Mouse (Mus musculus): ENCODE results near the gene S1pr4.

DNA sequence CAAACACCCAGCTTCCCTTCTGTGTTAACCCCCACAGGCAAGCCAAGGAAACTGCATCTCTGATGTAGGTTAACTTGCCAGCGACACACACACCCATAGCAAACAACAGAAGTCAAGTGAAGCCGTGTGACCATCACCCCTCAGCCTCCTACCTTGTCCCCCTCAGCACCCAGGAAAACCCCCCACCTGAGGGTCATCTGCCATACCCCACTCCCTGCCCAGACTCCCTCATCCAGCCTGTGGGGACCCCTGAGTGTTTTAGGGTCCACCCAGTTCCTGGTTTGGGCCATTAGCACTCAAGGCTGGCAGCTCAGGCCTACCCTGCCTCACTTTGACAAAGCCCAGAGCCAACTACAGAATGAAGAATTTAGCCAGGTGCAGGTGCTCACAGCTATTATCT is 33.9 kb downstream of the S1pr4 start:
- TF ChIP-seq CTCF (IDR thresholded peaks at IDR 0.05; ENCODE audit: low read depth) (no peak), EP300 (IDR thresholded peaks at IDR 0.05; ENCODE audit: low read depth) (no peak)
